Mouse (Mus musculus): Measurements from ENCODE around the gene Slc4a5. TPM values are rescaled to one million over a fixed set of nuclear protein-coding genes. Genes with fewer than 3 reads are reported as not detected.

Slc4a5 gene
- not detected in 2 replicates for total RNA-seq (2015; ENCODE audit: low replicate concordance)
- total RNA-seq (2017; ENCODE audit: low replicate concordance): 0.39 TPM in 1 of 2 replicates, not detected in the other

DNA sequence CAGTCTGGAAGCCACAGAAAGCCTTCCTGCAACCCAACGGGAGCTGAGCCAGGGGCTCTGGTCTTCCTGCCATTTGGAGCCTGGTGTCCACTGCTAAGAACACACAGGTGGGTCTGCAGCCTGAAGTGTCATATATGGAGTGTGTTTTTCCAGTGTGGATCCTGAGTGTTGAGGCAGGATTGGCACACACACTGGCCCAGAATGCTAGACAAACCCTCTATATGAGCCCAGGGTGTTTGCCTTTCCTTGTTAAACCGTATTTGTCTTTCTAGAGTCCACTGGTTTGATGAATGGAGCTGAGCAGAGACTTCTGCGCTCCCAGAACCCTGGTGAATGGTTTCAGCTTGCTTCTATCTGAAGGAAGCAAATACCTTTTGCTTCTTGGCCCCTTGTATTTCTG, at the start of gene Slc4a5:
Gene Slc4a5 (plus strand): TSS at position 15 of the 400 bp plus-strand sequence.
- no peak for ATAC-seq (replicated peaks; ENCODE audit: low FRiP score, poor library complexity, severe bottlenecking)

GRCm38 (mm10) chr6:83169872-83170271, 49.8 kb upstream of the Slc4a5 start:
- ATAC-seq (replicated peaks; ENCODE audit: low FRiP score, poor library complexity, severe bottlenecking): no peak

- no peak for ATAC-seq (replicated peaks; ENCODE audit: low FRiP score, poor library complexity, severe bottlenecking)
These were observed 48.6 kb upstream of the Slc4a5 start for GRCm38 (mm10) chr6:83171063-83171462.

DNA sequence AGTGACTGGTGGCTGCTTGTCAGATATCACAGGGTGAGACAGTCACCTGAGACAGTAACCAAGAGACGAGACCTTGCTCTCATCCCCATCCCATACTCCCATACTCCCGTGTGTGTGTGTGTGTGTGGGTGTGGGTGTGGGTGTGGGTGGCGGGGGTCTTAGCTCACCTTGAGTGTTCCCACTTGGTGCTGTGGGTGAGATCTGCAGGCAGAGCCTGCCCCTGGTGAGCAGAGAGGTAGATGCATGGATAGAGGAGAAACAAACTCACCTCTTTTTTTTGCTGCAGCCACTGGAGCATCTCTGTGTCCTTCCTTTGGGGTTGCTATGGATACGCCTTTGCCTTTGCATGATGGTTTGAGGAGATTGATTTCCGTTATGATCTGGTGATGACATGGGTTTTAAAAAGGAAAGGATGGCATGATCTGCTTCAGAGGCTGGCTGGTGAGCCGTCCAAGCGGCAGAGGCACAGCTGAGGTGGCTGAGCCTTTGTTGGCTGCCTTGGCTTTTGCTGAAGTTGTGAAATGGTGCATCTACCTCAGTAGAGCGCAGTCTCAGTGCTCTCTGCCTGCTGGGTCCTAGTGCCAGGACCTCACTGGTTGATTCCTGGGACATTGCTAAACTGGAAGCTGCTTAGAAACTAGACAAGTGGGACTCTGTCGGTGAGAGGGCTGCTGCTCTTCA, 47.2 kb upstream of the Slc4a5 start:
- no peak for ATAC-seq (replicated peaks; ENCODE audit: low FRiP score, poor library complexity, severe bottlenecking)

DNA sequence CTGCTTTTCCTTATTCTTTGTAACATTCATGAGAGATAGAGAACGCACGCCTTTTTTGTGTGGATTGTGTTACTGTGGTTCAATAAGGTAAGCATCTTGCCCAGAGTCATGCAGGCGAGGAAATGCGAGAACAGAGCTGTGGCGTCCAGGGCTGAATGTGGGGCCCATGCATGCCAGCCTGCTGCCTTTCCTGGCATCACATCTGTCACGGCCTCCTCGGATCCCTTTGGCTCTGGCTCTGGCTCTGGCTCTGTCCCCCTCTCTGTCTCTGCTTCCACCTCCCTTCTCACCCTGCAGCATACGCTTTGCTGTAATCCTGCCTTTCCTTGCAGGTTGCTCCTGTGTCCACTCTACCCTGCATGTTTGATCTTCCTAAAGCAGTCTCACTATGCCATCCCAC, 43.6 kb upstream of the Slc4a5 start:
- ATAC-seq (replicated peaks; ENCODE audit: low FRiP score, poor library complexity, severe bottlenecking): no peak

DNA sequence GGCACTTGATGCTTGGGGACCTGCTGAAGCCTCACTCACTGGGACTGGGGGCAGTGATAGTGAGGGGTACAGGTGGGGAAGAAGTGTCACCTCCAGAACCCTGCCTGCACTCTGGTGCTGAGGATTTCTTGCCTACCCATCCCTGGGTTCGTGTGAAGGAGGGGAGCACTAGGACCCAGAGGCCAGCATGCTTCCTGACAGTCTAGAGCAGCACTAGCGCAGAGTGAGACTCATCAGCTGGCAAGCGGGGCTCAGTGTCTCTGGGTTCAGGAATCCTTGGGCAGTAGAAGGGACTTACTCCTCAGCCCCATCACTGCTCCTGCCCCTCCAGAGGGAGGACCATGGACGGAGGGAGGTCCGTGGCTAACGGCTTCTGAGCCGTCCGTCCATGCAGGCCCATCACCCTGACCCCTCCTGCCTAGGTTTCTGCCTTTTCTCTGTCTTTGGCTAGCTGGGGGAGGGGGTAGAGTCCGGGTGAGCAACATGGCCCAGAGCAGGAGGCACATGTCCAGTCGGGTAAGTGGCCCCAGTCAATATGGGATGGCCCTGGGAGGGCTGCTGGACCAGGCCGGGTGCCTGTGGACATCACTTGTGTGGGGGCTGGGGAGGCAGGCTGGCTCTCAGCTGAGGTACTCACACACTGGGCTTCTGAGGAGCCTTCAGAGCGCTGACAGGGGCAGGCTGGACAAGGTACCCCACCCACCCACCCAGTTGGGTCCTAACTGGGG, 40.1 kb upstream of the Slc4a5 start:
- ATAC-seq (replicated peaks; ENCODE audit: low FRiP score, poor library complexity, severe bottlenecking): no peak

GRCm38 (mm10) chr6:83180605-83181004, 39.0 kb upstream of the Slc4a5 start:
- no peak for ATAC-seq (replicated peaks; ENCODE audit: low FRiP score, poor library complexity, severe bottlenecking)

GRCm38 (mm10) chr6:83184858-83185435, 34.7 kb upstream of the Slc4a5 start:
- 0 out of 2 replicates have a peak, but pooled peaks have one; percentile 29 for ATAC-seq (replicated peaks; ENCODE audit: low FRiP score, poor library complexity, severe bottlenecking)

DNA sequence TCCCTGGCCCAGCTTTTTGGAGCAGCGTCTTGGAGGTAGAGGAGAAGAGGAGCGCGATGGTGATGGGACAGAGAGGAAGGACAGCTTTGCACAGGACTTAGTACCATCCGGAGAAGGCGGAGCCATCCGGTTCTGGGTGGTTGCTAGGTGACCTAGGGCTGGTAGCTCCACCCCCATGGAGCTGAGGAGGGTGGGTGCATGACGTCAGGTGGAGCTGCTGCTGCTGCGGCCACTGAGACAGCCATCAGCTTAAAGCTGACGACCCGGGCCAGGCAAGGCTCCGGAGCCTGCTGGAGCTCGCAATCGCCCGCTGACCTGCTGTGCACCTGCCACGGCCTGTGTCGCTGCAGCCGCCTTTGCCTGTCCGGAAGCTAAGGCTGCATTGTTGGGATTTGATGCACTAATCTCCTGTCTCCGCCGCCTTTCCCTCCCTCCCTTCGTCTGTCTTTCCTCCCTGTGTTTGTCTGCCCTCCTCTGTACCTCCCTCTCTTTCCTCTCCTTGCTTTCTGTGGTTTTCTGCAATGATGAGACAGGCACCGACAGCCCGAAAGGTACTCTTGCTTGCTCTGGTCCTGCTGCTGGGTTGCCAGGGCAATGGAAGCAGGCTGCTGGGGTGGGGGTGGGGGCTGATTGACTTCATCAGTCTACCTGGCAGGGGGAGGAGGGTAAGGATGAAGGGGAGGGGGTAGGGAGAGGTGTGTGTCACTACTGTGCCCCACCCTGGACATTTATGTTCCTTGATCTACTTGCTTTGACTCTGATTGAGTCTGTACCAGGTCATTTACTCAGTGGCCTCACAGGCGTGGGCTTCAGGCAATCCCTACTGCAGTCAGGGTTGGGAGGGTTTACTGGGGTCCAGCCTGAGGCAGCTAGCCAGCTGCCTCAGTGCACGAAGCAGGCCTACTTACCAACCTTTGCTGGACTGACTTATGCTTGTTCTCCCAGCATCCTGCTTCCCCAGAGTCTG, 33.5 kb upstream of the Slc4a5 start:
- no peak for ATAC-seq (replicated peaks; ENCODE audit: low FRiP score, poor library complexity, severe bottlenecking)

GRCm38 (mm10) chr6:83186946-83187345, 32.7 kb upstream of the Slc4a5 start:
- no peak for ATAC-seq (replicated peaks; ENCODE audit: low FRiP score, poor library complexity, severe bottlenecking)

- no peak for ATAC-seq (replicated peaks; ENCODE audit: low FRiP score, poor library complexity, severe bottlenecking)
These were observed 26.1 kb upstream of the Slc4a5 start for GRCm38 (mm10) chr6:83193571-83193970.

DNA sequence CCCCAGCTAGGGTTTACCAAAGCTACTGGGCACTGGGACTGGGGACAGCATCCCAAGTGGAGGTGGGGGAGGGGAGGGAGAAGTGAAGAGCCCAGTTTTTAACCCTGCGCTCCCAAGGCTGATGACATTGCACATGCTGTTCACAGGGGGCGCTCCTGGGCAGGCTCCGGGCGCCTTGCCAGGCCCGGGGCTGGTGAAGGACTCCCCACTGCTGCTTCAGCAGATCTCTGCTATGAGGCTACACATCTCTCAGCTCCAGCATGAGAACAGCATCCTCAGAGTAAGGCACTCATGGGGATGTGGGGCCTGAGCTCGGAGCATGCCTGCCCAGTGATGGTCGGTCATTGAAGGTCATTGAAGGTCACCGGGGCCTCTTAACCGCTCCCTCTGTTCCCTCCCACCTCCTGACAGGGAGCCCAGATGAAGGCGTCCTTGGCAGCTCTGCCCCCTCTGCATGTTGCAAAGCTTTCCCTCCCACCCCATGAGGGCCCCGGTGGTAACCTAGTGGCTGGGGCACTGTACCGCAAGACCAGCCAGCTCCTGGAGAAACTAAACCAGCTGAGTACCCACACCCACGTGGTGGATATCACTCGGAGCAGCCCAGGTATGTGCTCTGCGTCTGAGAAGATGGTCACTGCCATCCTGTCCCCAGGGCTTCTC, 22.2 kb upstream of the Slc4a5 start:
- ATAC-seq (replicated peaks; ENCODE audit: low FRiP score, poor library complexity, severe bottlenecking): no peak

GRCm38 (mm10) chr6:83203320-83203719, 16.3 kb upstream of the Slc4a5 start:
- ATAC-seq (replicated peaks; ENCODE audit: low FRiP score, poor library complexity, severe bottlenecking): no peak

DNA sequence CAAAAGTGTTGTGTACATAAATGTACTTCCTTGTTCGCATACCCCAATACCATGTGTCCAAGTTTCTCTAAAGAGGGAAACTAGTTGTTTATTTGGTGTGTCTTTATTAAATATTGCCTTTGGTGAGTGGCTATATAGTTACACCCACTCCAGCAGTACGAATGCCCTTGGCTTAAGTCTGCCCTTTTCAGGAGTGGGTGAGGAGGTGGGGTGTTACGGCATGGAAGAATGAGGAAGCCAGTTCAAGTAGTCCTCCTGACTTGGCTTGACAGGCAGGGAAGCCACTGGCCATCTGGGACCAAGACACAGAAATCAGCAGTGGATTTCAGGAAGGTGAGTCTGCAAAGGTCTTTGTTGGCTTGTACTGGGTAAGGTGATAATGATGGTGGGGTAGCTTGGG, 13.8 kb upstream of the Slc4a5 start:
- ATAC-seq (replicated peaks; ENCODE audit: low FRiP score, poor library complexity, severe bottlenecking): no peak

GRCm38 (mm10) chr6:83206321-83206720, 13.3 kb upstream of the Slc4a5 start:
- no peak for ATAC-seq (replicated peaks; ENCODE audit: low FRiP score, poor library complexity, severe bottlenecking)

- no peak for ATAC-seq (replicated peaks; ENCODE audit: low FRiP score, poor library complexity, severe bottlenecking)
These were observed 12.1 kb upstream of the Slc4a5 start for GRCm38 (mm10) chr6:83207361-83208049.

DNA sequence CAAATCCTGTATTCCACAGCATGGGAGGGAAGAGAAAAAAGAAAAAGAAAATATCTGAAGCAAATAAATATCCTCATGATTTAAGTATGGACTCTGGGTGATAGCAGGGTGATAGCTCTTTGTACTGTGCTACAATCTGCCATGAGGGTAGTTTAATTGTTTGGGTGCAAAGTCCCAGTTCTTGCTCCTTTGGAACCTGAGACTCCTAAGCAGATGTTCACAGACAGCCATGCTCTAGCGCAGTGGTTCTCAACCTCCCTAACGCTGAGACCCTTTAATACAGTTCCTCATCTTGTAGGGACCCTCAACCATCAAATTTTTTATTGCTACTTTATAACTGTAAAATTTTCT, 11.6 kb upstream of the Slc4a5 start:
- no peak for ATAC-seq (replicated peaks; ENCODE audit: low FRiP score, poor library complexity, severe bottlenecking)

DNA sequence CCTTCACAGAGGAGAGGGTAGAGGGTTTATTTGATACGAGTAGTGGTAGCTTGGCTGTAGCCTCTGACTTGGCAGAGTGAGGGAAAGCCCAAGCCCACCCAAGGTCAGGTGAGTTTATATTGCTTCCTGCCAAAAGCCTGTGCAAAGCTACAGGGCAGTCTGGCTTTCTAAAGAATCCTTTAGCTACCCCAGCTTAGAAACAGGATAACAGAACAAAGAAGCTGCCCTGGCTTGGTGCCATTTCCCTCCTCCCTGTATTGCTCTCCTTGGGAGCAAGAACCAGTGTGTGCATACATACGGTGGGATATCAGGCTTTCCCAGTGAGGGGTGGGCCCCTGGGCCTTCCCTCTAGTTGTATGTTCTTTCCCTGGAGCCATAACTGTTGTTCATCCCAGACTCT, 9.1 kb upstream of the Slc4a5 start:
- no peak for ATAC-seq (replicated peaks; ENCODE audit: low FRiP score, poor library complexity, severe bottlenecking)

DNA sequence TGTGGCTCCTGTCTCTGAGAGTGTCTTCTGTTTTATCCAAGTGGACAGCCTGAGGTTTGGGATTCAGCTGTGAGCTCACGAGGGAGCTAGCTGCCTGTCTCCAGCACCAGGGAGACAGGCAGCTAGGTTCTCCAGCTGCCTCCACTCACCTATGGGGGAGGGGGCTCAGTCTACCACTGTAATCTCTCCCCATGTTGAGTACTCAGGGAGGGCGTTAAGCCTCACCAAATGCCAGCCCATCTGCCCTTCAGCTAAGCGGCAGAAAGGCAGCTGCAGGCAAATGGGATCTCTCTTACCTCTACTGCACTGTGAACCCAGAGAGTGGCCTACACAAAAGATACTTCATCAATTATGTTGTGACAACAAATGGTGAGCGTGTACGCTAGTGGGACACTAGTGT, 8.1 kb upstream of the Slc4a5 start:
- ATAC-seq (replicated peaks; ENCODE audit: low FRiP score, poor library complexity, severe bottlenecking): no peak
